Mouse (Mus musculus) kidney, embryonic 16.5 days (tissue): ENCODE data around the gene Inpp5d. TPM values are rescaled to one million over a fixed set of nuclear protein-coding genes. Genes with fewer than 3 reads are reported as not detected.

Experiments
- ATAC-seq: fragments of 200-750 bp; cut with Nextera tagmentation; 2 replicates; pipeline ENCODE4 v1.8.0; 2017; ENCODE audit warnings: moderate TSS enrichment; ENCODE audit not compliant: low FRiP score, low TSS enrichment
- H3K27ac ChIP-seq: fragments of 300-500 bp; sonication (generic); 2 replicates; pipeline ENCODE4 v1.5.1; 2014; ENCODE audit warnings: low read length
- H3K27me3 ChIP-seq: fragments of 300-500 bp; sonication (generic); 2 replicates; pipeline ENCODE4 v1.6.1; 2014; ENCODE audit warnings: low read length, control low read depth, mixed read lengths; ENCODE audit not compliant: insufficient read depth
- H3K36me3 ChIP-seq: fragments of 300-500 bp; sonication (generic); 2 replicates; pipeline ENCODE4 v1.6.1; 2014; ENCODE audit warnings: low read length, control low read depth, mixed read lengths; ENCODE audit not compliant: insufficient read depth
- H3K4me1 ChIP-seq: fragments of 300-500 bp; sonication (generic); 2 replicates; pipeline ENCODE4 v1.6.1; 2014; ENCODE audit warnings: low read length, control low read depth, mixed read lengths; ENCODE audit not compliant: insufficient read depth
- H3K4me2 ChIP-seq: fragments of 300-500 bp; sonication (generic); replicated peaks from 2 replicates; pipeline ENCODE4 v1.6.1; 2014; ENCODE audit warnings: low read depth, low read length
- H3K4me3 ChIP-seq: fragments of 300-500 bp; sonication (generic); 2 replicates; pipeline ENCODE4 v1.5.1; 2014; ENCODE audit warnings: mild to moderate bottlenecking, low read length
- H3K9ac ChIP-seq: fragments of 300-500 bp; sonication (generic); replicated peaks from 2 replicates; pipeline ENCODE4 v1.6.1; 2014; ENCODE audit warnings: low read length
- H3K9me3 ChIP-seq: fragments of 300-500 bp; sonication (generic); 2 replicates; pipeline ENCODE4 v1.6.1; 2016; ENCODE audit warnings: low read length, control low read depth
- WGBS: fragments of 180-500 bp; shearing (Covaris S2); extraction: QIAGEN DNeasy Blood & Tissue Kit; methylation state at CpG from one replicate; pipeline ENCODE4 v1.1.7; 2014; 5-methylcytosine and 5-hydroxymethylcytosine counted together
- polyA plus RNA-seq: library from polyadenylated mRNA; unstranded; fragments of >200 nt; fragmentation: Nextera tagmentation; extraction: Ambion mirVana; gene quantifications from 2 replicates; pipeline ENCODE4 v1.2.1, GENCODE M21; 2015

Gene Inpp5d
- polyA plus RNA-seq, 1 experiment from 2014 or later: 9.1 TPM

DNA sequence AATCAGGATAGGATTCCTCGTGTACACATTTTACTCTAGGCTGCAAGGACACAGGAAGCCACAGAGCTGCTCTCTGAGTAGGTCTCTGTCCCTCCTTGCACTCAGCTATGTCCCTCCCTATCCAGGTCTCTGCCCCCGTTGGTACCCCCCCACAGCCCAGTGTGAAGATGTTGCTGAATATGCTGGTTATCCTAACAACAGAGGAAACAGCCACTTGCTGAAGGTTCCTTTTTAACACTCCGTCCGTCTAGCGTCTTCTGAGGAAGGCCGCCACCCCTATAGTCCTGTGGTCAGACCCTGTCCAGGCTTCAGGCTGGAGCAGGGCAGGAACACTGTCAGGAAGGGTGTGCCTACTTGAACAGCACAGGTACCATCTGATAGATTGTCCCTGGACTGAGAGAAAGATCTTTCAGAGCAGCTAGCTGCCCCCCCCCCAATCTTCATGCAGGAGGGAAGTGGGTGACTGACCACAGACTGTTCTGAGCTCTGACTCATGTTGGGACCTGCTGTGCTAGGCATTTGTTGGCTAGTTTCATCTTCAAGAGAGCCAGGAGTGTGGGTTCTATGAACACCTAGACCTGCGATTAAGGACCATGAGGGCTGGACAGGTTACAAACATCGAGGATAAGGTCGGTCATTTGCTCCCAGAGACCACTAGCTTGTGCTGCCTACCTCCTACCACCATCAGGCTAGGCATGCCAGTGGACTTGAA lies 1.2 kb downstream of the Inpp5d start:
- H3K27ac ChIP-seq: no peak overlapping the region

DNA sequence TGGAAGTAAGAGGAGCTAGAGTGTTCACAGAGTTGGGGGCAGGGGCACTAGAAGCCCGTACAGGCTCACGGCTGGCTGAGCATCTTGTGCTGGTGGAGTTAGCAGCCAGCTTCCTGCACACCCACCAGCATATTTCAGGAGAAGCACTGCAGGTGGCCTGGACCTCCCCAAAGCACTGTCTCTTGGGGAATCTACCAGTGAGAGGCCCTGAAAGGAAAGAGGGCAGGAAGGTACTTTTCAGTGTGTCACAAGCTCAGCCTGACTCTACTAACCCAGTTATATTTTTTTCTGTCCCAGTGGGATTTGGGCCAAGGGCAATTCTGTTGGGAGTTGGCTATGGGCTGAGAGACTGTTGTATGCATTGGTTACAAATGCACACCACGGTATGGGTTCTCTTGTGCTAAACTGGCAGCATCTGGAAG lies 1.8 kb downstream of the Inpp5d start:
- Histone ChIP-seq H3K27ac (no peak overlapping the region), H3K4me3 (peak overlapping the region; percentile 38), H3K4me2 (peak overlapping the region; percentile 32), H3K36me3 (no peaks in the 10 kb centered on the region), H3K27me3 (no peaks in the 10 kb centered on the region), H3K9me3 (no peaks in the 10 kb centered on the region), H3K4me1 (0 out of 2 replicates have a peak, but pooled peaks cover 4% of the 10 kb centered on the region), H3K9ac (no peak overlapping the region)
- peak; percentile 35 for ATAC-seq
- WGBS: 42% methylated on average over 3 of the region's 3 CpGs

More for the DNA sequence above, 1.2 kb downstream of the Inpp5d start:
- Histone ChIP-seq H3K9me3 (no peaks in the 10 kb centered on the region), H3K4me1 (0 out of 2 replicates have a peak, but pooled peaks cover 4% of the 10 kb centered on the region), H3K4me3 (peak overlapping the region; percentile 38), H3K9ac (no peak overlapping the region; the same call in 1 of the 2 replicates), H3K4me2 (peak overlapping the region; percentile 32), H3K36me3 (no peaks in the 10 kb centered on the region), H3K27me3 (no peaks in the 10 kb centered on the region)
- WGBS: 73% methylated on average over 9 of the region's 9 CpGs
- ATAC-seq: peak; percentile 15

DNA sequence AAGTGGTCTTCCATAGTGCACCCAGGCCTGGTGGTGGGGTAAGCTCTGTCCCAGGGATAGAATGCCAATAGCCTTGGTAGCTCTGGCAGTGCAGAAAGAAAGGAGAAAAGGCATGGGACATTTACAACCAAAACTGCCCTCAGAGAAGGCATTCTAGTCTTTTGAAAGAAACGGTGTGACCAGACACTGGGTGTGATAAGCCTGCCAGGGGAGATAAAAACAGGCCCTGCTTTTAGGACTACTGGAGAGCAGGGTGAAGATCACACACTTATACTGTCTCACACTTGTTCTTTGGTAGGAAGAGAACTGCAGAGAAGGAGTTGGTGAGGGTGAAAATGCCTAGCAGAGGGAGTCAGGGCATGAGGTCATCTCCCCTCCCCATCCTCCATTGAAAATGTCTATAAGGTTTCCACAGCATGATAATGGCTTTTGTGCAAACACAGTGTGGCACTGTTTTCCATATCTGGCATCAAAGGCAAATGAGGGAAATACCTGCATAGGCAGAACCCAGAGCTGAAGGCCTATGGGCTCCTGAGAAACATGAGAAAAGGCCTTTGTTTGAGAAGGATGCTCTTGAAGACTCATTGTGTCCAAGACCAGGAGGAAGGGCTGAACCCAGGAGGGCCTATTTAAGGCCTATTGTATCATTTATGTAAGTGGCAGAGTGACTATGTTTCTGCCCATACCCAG lies 4.0 kb downstream of the Inpp5d start:
- Histone ChIP-seq H3K4me1 (0 out of 2 replicates have a peak, but pooled peaks cover 4% of the 10 kb centered on the region), H3K4me3 (no peak overlapping the region), H3K27me3 (no peaks in the 10 kb centered on the region), H3K27ac (no peak overlapping the region), H3K9ac (no peak overlapping the region), H3K9me3 (no peaks in the 10 kb centered on the region), H3K4me2 (no peak overlapping the region), H3K36me3 (no peaks in the 10 kb centered on the region)
- 69% methylated on average over 1 of the region's 1 CpGs for WGBS
- no peak for ATAC-seq

DNA sequence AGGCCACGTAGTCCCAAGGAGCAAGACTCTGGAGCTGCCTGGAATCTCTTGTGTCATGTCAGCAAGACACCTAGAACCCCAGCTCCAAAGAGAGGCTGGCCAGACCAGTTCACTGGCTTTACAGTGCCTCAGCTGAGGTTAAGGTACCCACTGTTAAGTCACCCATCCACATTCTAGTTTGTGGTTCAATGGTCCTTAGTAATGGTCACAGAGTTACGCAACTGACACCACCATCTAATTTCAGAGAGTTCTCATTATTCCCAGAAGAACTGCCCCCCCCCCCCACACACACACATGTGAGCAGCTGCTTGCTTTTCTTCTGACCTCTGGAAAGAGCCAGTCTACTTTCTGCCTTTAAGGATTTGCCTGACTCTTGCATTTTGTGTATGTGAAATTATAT lies 4.7 kb downstream of the Inpp5d start:
- Histone ChIP-seq H3K4me1 (0 out of 2 replicates have a peak, but pooled peaks cover 4% of the 10 kb centered on the region), H3K9ac (no peak overlapping the region), H3K4me2 (no peak overlapping the region), H3K9me3 (no peaks in the 10 kb centered on the region), H3K4me3 (no peak overlapping the region), H3K36me3 (no peaks in the 10 kb centered on the region), H3K27me3 (no peaks in the 10 kb centered on the region), H3K27ac (no peak overlapping the region)
- 81% methylated on average over 2 of the region's 2 CpGs for WGBS
- no peak for ATAC-seq

DNA sequence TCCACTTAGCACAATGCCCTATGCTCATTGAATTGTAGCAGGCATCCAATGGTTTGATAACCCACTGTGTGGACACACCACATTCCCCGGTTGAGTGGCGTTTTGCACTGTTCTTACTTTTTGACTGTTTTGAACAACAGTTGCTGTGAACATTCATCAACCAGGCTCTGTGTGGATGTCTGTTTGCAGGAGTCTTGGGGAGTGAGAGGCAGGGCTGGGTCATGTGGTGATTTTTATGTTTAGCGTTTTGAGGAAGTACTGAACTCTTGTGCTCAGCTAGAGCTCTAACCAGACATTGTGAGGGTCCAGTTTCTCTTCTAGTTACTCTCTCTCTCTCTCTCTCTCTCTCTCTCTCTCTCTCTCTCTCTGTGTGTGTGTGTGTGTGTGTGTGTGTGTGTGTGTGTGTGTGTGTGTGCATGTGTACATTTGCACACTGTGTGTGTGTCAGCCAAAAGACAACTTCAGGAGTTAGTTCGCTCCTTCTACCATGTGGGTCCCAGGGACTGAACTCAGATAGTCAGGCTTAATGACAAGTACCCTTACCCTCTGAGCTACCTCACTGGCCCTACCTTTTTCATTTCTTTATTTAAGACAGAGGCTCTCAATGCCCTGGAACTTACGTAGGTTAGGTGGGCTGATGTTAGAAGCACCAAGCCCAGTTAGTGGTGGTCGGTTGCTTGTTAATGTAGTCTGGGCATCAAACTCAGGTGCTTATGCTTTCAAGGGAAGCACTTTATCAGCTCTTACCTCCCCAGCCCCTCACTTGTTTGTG lies 5.3 kb downstream of the Inpp5d start:
- no peak overlapping the region for H3K9ac ChIP-seq
- no peaks in the 10 kb centered on the region for H3K36me3 ChIP-seq
- ATAC-seq: no peak
- WGBS: 80% methylated on average over 6 of the region's 6 CpGs
- H3K27me3 ChIP-seq: no peaks in the 10 kb centered on the region
- H3K4me1 ChIP-seq: 0 out of 2 replicates have a peak, but pooled peaks cover 4% of the 10 kb centered on the region
- no peak overlapping the region for H3K4me2 ChIP-seq
- no peak overlapping the region for H3K27ac ChIP-seq
- no peaks in the 10 kb centered on the region for H3K9me3 ChIP-seq
- no peak overlapping the region for H3K4me3 ChIP-seq

DNA sequence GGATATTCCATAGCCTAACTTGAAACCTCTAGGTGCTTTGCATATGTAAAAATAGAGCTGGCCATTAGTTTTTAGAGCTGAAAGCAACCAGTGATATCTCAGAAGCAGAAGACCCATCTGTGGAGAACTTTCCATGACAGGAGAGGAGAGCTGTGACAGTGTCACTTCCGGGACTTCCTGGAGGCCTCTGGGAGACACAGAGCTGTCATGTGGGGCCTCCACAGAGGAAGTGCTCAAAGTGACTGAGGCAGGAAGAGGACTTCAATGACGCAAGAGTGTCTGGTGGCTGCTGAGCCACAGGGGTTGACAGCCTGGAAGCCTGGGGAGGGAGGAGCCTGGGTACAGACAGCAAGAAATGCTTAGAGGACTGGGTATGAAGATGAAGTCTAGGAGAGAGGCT lies 6.2 kb downstream of the Inpp5d start:
- no peak overlapping the region for H3K27ac ChIP-seq
- no peaks in the 10 kb centered on the region for H3K27me3 ChIP-seq
- peak; percentile 75; the same call in 1 of the 2 replicates for ATAC-seq
- WGBS: 55% methylated on average over 2 of the region's 2 CpGs
- H3K9ac ChIP-seq: no peak overlapping the region
- H3K4me2 ChIP-seq: 0 out of 2 replicates have a peak overlapping the region, but pooled peaks have one; percentile 22
- no peaks in the 10 kb centered on the region for H3K9me3 ChIP-seq
- no peak overlapping the region for H3K4me3 ChIP-seq
- no peaks in the 10 kb centered on the region for H3K36me3 ChIP-seq
- 0 out of 2 replicates have a peak, but pooled peaks cover 4% of the 10 kb centered on the region for H3K4me1 ChIP-seq

DNA sequence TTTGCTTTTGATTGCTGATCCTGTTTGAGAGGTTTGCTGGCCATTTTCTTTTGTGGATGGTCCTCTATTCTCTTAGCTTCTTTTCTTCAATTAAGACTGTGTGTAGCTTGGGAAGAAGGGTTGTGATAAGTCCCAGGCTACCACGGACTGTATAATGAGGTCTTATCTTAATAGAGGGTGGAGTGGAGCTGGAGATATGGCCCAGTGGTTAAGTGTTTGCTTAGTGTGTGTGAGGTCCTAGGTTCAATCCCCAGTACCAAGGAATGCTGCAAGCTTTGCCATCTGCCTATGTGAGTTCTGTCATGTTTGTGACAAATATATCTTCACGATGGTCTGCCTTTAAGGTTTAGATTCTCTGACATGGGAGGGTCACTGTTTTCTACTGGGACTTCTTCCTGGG lies 8.0 kb downstream of the Inpp5d start:
- 59% methylated on average over 2 of the region's 2 CpGs for WGBS
- H3K36me3 ChIP-seq: no peaks in the 10 kb centered on the region

DNA sequence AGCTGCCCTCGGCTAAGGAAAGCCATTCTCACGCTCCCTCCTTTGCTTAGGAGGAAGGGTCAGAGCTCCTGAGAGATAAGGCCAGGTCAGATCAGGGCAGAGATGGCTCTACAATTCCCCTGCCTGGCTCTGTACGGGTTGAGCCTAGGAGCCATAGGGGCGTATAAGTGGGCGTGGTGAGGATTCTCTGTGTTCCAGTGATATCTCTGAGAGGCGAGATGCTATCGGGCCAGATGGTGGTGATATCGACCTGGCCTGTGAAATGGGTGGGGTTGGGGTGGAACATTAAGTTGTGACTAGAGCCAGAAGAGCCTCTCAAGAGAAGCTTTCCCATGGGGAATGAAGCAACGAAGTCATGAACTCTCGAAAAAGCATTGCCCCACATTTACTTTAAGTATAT lies 11.5 kb downstream of the Inpp5d start:
- WGBS: 75% methylated on average over 10 of the region's 10 CpGs
- H3K4me1 ChIP-seq: peaks cover 4% of the 10 kb centered on the region; the same call in 1 of the 2 replicates
- ATAC-seq: no peak
- H3K9ac ChIP-seq: no peak overlapping the region
- H3K9me3 ChIP-seq: no peaks in the 10 kb centered on the region
- H3K4me2 ChIP-seq: no peak overlapping the region
- no peaks in the 10 kb centered on the region for H3K27me3 ChIP-seq
- no peaks in the 10 kb centered on the region for H3K36me3 ChIP-seq
- H3K4me3 ChIP-seq: no peak overlapping the region
- no peak overlapping the region for H3K27ac ChIP-seq

More for the DNA sequence above, 8.0 kb downstream of the Inpp5d start:
- no peak overlapping the region for H3K9ac ChIP-seq
- no peak overlapping the region for H3K4me2 ChIP-seq
- ATAC-seq: no peak
- no peaks in the 10 kb centered on the region for H3K4me1 ChIP-seq
- H3K27me3 ChIP-seq: no peaks in the 10 kb centered on the region
- H3K4me3 ChIP-seq: no peak overlapping the region
- no peaks in the 10 kb centered on the region for H3K9me3 ChIP-seq
- no peak overlapping the region for H3K27ac ChIP-seq

DNA sequence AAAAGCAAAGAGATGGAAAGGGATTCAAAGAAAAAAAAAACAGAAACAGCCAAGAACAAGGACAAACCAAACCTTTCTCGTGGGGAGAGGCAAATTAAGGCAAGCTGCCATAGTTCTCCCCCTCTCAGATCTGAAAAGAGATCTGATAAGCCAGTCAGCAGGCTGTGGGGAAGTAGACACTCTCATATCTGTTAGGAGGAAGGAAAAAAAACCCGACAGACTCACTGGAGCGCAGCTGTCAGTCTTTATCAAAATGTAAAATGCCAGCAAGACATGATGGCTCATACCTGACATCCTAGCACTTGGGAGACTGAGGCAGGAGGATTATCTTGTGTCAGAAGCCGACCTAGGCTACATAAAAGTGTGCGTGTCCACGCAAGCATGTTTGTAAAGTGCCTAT lies 12.1 kb downstream of the Inpp5d start:
- H3K4me3 ChIP-seq: no peak overlapping the region
- H3K27ac ChIP-seq: no peak overlapping the region
- no peak overlapping the region for H3K4me2 ChIP-seq
- H3K4me1 ChIP-seq: peaks cover 6% of the 10 kb centered on the region; the same call in 1 of the 2 replicates
- no peaks in the 10 kb centered on the region for H3K27me3 ChIP-seq
- ATAC-seq: no peak
- no peak overlapping the region for H3K9ac ChIP-seq
- 73% methylated on average over 6 of the region's 6 CpGs for WGBS
- H3K9me3 ChIP-seq: no peaks in the 10 kb centered on the region
- H3K36me3 ChIP-seq: no peaks in the 10 kb centered on the region
